Mouse (Mus musculus) heart, postnatal 36 days (tissue): ENCODE data around the gene Scd4. TPM values are rescaled to one million over a fixed set of nuclear protein-coding genes. Genes with fewer than 3 reads are reported as not detected.

Experiments
- microRNA-seq, 2 experiments: library from miRNA; unstranded; fragments of <30 nt; microRNA quantifications; one replicate each; pipeline ENCODE4 v1.2.0; 2021; ENCODE audit warnings: borderline number of aligned reads in 2 of 2
- total RNA-seq, 2 experiments: library from RNA; stranded (reverse); gene quantifications; 2 replicates each; pipeline ENCODE4 v1.2.3; 2021

The Scd4 gene
- total RNA-seq, 2 experiments from 2014 or later = 8.2 to 15.2 TPM

Small RNA genes within 50 kb of the gene (microRNA-seq; reads per million reads assigned to microRNA genes)
- gene Mir5114 = 2.9 to 6.1 reads per million in 2 experiments

Other genes with a start within 250 kb of the Scd4 start
- 10 to 100 TPM; 25.8 to 29.0 TPM for gene Chuk, start 225.6 kb upstream of the Scd4 start, total RNA-seq
- gene Cwf19l1, start 197.2 kb upstream of the Scd4 start, total RNA-seq = 1 to 10 TPM; 8.3 to 8.9 TPM
- gene Bloc1s2, start 186.6 kb upstream of the Scd4 start, total RNA-seq = 10 to 100 TPM; 16.4 to 18.2 TPM
- gene Pkd2l1, start 140.7 kb upstream of the Scd4 start, total RNA-seq = not detected
- gene Scd3, start 129.8 kb upstream of the Scd4 start, total RNA-seq = not detected
- 10 to 100 TPM; 10.7 to 13.0 TPM for gene Scd2, start 39.4 kb upstream of the Scd4 start, total RNA-seq
- gene Scd1, start 74.8 kb downstream of the Scd4 start, total RNA-seq = 10 to 100 TPM; 25.8 to 78.5 TPM
- not detected for gene Wnt8b, start 160.4 kb downstream of the Scd4 start, total RNA-seq
- 1 to 10 TPM; 7.6 to 8.5 TPM for gene Sec31b, start 212.8 kb downstream of the Scd4 start, total RNA-seq
- gene Gm20538, start 219.7 kb downstream of the Scd4 start, total RNA-seq = not detected
- 1,000 to 10,000 TPM; 2,008 to 2,098 TPM for gene Ndufb8, start 222.3 kb downstream of the Scd4 start, total RNA-seq
- 10 to 100 TPM; 54.3 to 59.0 TPM for gene Hif1an, start 229.8 kb downstream of the Scd4 start, total RNA-seq